Mouse (Mus musculus) spleen, adult 2 months (tissue): ENCODE measurements around the gene Zbtb17. TPM values are rescaled to one million over a fixed set of nuclear protein-coding genes. Genes with fewer than 3 reads are reported as not detected.

Source experiments
- DNase-seq, 2 experiments: peaks; one replicate each; pipeline versions ENCODE4 v3.0.0 to v3.0.0-alpha.2; 2012 to 2021; ENCODE audit warnings: low spot score in 2 of 2, low read depth in 1 of 2
- H3K27ac ChIP-seq: fragments of 200-500 bp; 2 replicates; pipeline ENCODE4 v1.5.1; 2012; ENCODE audit warnings: low read length, inconsistent platforms; ENCODE audit not compliant: insufficient read depth
- H3K27me3 ChIP-seq: fragments of 200-500 bp; 2 replicates; pipeline ENCODE4 v1.6.1; 2012; ENCODE audit warnings: mild to moderate bottlenecking, moderate library complexity, low read length, inconsistent platforms; ENCODE audit not compliant: control insufficient read depth, insufficient read depth
- H3K36me3 ChIP-seq: fragments of 200-500 bp; 2 replicates; pipeline ENCODE4 v1.6.1; 2012; ENCODE audit warnings: mild to moderate bottlenecking, low read length, inconsistent platforms; ENCODE audit not compliant: control insufficient read depth, insufficient read depth
- H3K4me1 ChIP-seq: fragments of 200-500 bp; 2 replicates; pipeline ENCODE4 v1.6.1; 2011; ENCODE audit warnings: inconsistent platforms; ENCODE audit not compliant: control insufficient read depth, insufficient read depth, insufficient read length
- H3K4me3 ChIP-seq: fragments of 200-500 bp; 2 replicates; pipeline ENCODE4 v1.5.1; 2011; ENCODE audit warnings: mild to moderate bottlenecking, inconsistent platforms; ENCODE audit not compliant: insufficient read depth, insufficient read length; ENCODE audit errors: extremely low read depth
- CTCF ChIP-seq: fragments of 200-500 bp; IDR thresholded peaks from 2 replicates; pipeline ENCODE4 v1.5.1; 2011; ENCODE audit warnings: mild to moderate bottlenecking, inconsistent platforms; ENCODE audit not compliant: insufficient read depth, insufficient read length, insufficient replicate concordance; ENCODE audit errors: extremely low read depth
- POLR2A ChIP-seq: fragments of 200-500 bp; IDR thresholded peaks from 2 replicates; pipeline ENCODE4 v1.6.1; 2011; ENCODE audit warnings: low read depth, low read length, inconsistent platforms
- WGBS: fragments of 180-500 bp; shearing (Covaris S2); methylation state at CpG from one replicate; pipeline ENCODE4 v1.1.7; 2018; 5-methylcytosine and 5-hydroxymethylcytosine counted together
- polyA plus RNA-seq: library from polyadenylated mRNA; depleted of rRNA; stranded (reverse); fragments of >200 nt; gene quantifications from 2 replicates; pipeline ENCODE4 v1.2.3, GENCODE M21; 2012

Zbtb17 gene
- polyA plus RNA-seq, 1 experiment, result 35.0 TPM

- H3K27ac ChIP-seq, result no peak overlapping the region
- H3K36me3 ChIP-seq, result no peaks in the 10 kb centered on the region
- no peaks in the 10 kb centered on the region for H3K27me3 ChIP-seq
- WGBS, result 83% methylated on average over 14 of the region's 14 CpGs
- H3K4me1 ChIP-seq, result no peaks in the 10 kb centered on the region
- TF ChIP-seq POLR2A (no peak), CTCF (no peak)
- DNase-seq, result no peak
- H3K4me3 ChIP-seq, result no peak overlapping the region
Observed at GRCm38 (mm10) chr4:141432666-141433065, 11.8 kb upstream of the Zbtb17 start.

- DNase-seq, result no peak
- Histone ChIP-seq H3K27ac (no peak overlapping the region), H3K4me1 (no peaks in the 10 kb centered on the region), H3K4me3 (no peak overlapping the region), H3K27me3 (no peaks in the 10 kb centered on the region), H3K36me3 (no peaks in the 10 kb centered on the region)
- TF ChIP-seq POLR2A (no peak), CTCF (no peak)
- WGBS, result 91% methylated on average over 18 of the region's 18 CpGs
Observed at GRCm38 (mm10) chr4:141433191-141433590, 11.3 kb upstream of the Zbtb17 start.

GRCm38 (mm10) chr4:141435974-141436373, 8.5 kb upstream of the Zbtb17 start, which contains the start of gene Srarp:
Gene Srarp, minus strand, starts transcription at chr4:141436105.
- H3K27me3 ChIP-seq, result no peaks in the 10 kb centered on the region
- TF ChIP-seq POLR2A (no peak), CTCF (no peak)
- DNase-seq, result no peak
- no peak within 1 kb of the TSS for H3K27ac ChIP-seq
- WGBS, result 97% methylated on average over 1 of the region's 1 CpGs
- no peaks in the 10 kb centered on the region for H3K36me3 ChIP-seq
- no peaks in the 10 kb centered on the region for H3K4me1 ChIP-seq
- no peak within 1 kb of the TSS for H3K4me3 ChIP-seq

- TF ChIP-seq CTCF (no peak), POLR2A (no peak)
- WGBS, result 77% methylated on average over 12 of the region's 12 CpGs
- Histone ChIP-seq H3K27ac (no peak overlapping the region), H3K36me3 (no peaks in the 10 kb centered on the region), H3K27me3 (no peaks in the 10 kb centered on the region), H3K4me1 (no peaks in the 10 kb centered on the region), H3K4me3 (no peak overlapping the region)
- DNase-seq, result no peak
Observed at GRCm38 (mm10) chr4:141439083-141439803, 5.2 kb upstream of the Zbtb17 start.

GRCm38 (mm10) chr4:141440877-141441276, 3.6 kb upstream of the Zbtb17 start:
- peaks cover 4% of the 10 kb centered on the region; the same call in 1 of the 2 replicates for H3K4me1 ChIP-seq
- no peak overlapping the region for H3K27ac ChIP-seq
- TF ChIP-seq POLR2A (no peak), CTCF (no peak)
- DNase-seq, result no peak
- H3K36me3 ChIP-seq, result no peaks in the 10 kb centered on the region
- H3K27me3 ChIP-seq, result no peaks in the 10 kb centered on the region
- H3K4me3 ChIP-seq, result no peak overlapping the region

- Histone ChIP-seq H3K27me3 (no peaks in the 10 kb centered on the region), H3K4me1 (peaks cover 4% of the 10 kb centered on the region; the same call in 1 of the 2 replicates), H3K27ac (0 out of 2 replicates have a peak overlapping the region, but pooled peaks have one; percentile 49), H3K36me3 (0 out of 2 replicates have a peak, but pooled peaks cover 1% of the 10 kb centered on the region), H3K4me3 (peak overlapping the region; percentile 66)
- TF ChIP-seq POLR2A (no peak), CTCF (no peak)
- no peak for DNase-seq
- WGBS, result 38% methylated on average over 11 of the region's 11 CpGs
Observed at GRCm38 (mm10) chr4:141443641-141444429, 619 bp upstream of the Zbtb17 start.
